Mouse (Mus musculus) layer of hippocampus, adult 11-12 months (tissue): Measurements from ENCODE around the gene Pkdrej.
"Not testable (repeated sequence)": the region's sequence is repeated elsewhere in the genome, so short reads cannot be mapped to it uniquely, and the experiment has no call there.

ENCODE experiments used
- DNase-seq: peaks from one replicate; pipeline ENCODE4 v3.0.0; 2022; ENCODE audit warnings: low spot score

The Pkdrej gene

GRCm38 (mm10) chr15:85809091-85809490 is 12.4 kb downstream of the Pkdrej start:
- DNase-seq = no peak

GRCm38 (mm10) chr15:85808434-85808833 is 13.1 kb downstream of the Pkdrej start:
- DNase-seq = no peak

- DNase-seq = no peak
Observed at GRCm38 (mm10) chr15:85808031-85808430, 13.5 kb downstream of the Pkdrej start.

GRCm38 (mm10) chr15:85807404-85807803 is 14.1 kb downstream of the Pkdrej start:
- no peak for DNase-seq

GRCm38 (mm10) chr15:85806886-85807285 is 14.6 kb downstream of the Pkdrej start:
- no peak for DNase-seq

- DNase-seq = no peak
Observed at GRCm38 (mm10) chr15:85802931-85803330, 18.6 kb downstream of the Pkdrej start.

- no peak for DNase-seq
Observed at GRCm38 (mm10) chr15:85798676-85799075, 22.9 kb downstream of the Pkdrej start.

GRCm38 (mm10) chr15:85795516-85795915 is 26.0 kb downstream of the Pkdrej start:
- DNase-seq = no peak

GRCm38 (mm10) chr15:85792819-85793218 is 28.7 kb downstream of the Pkdrej start:
- DNase-seq = peak; percentile 23

- DNase-seq = no peak
Observed at GRCm38 (mm10) chr15:85791449-85791848, 30.1 kb downstream of the Pkdrej start.

GRCm38 (mm10) chr15:85788633-85789032 is 32.9 kb downstream of the Pkdrej start:
- DNase-seq = no peak

GRCm38 (mm10) chr15:85788051-85788450 is 33.5 kb downstream of the Pkdrej start:
- no peak for DNase-seq

- no peak for DNase-seq
Observed at GRCm38 (mm10) chr15:85787482-85787881, 34.1 kb downstream of the Pkdrej start.

- no peak for DNase-seq
Observed at GRCm38 (mm10) chr15:85786711-85787110, 34.8 kb downstream of the Pkdrej start.

GRCm38 (mm10) chr15:85784341-85784740 is 37.2 kb downstream of the Pkdrej start:
- DNase-seq = no peak

GRCm38 (mm10) chr15:85783146-85783545 is 38.4 kb downstream of the Pkdrej start:
- no peak for DNase-seq

- DNase-seq = not testable (repeated sequence)
Observed at GRCm38 (mm10) chr15:85778891-85779290, 42.6 kb downstream of the Pkdrej start.

- DNase-seq = peak; percentile 54
Observed at GRCm38 (mm10) chr15:85776771-85777170, 44.8 kb downstream of the Pkdrej start.

GRCm38 (mm10) chr15:85776241-85776640 is 45.3 kb downstream of the Pkdrej start:
- no peak for DNase-seq

GRCm38 (mm10) chr15:85775001-85775400 is 46.5 kb downstream of the Pkdrej start:
- DNase-seq = peak; percentile 36

GRCm38 (mm10) chr15:85774419-85774818 is 47.1 kb downstream of the Pkdrej start:
- DNase-seq = no peak

GRCm38 (mm10) chr15:85772146-85772740 is 49.3 kb downstream of the Pkdrej start:
- no peak for DNase-seq

GRCm38 (mm10) chr15:85771306-85772121 is 50.0 kb downstream of the Pkdrej start:
- DNase-seq = no peak

GRCm38 (mm10) chr15:85768991-85769390 is 52.5 kb downstream of the Pkdrej start:
- no peak for DNase-seq
